Mouse (Mus musculus) spleen, postnatal 10 days (tissue): ENCODE results near the gene Gm8765.
"Not testable (repeated sequence)": the region's sequence is repeated elsewhere in the genome, so short reads cannot be mapped to it uniquely, and the experiment has no call there.

Source experiments
- DNase-seq, 2 experiments: peaks; one replicate each; pipeline ENCODE4 v3.0.0; 2021 to 2022; ENCODE audit warnings: low spot score in 2 of 2

The Gm8765 gene

GRCm38 (mm10) chr13:50698012-50698411 lies at the start of gene Gm8765:
Gene Gm8765, plus strand, starts transcription at chr13:50698312.
- not testable (repeated sequence) for DNase-seq

GRCm38 (mm10) chr13:50648771-50649170 lies 49.3 kb upstream of the Gm8765 start:
- not testable (repeated sequence) for DNase-seq

GRCm38 (mm10) chr13:50750282-50750681 lies 52.2 kb downstream of the Gm8765 start:
- DNase-seq: not testable (repeated sequence)

GRCm38 (mm10) chr13:50751732-50752131 lies 53.6 kb downstream of the Gm8765 start:
- DNase-seq: no peak

- DNase-seq: not testable (repeated sequence)
Measured at GRCm38 (mm10) chr13:50752961-50753360, 54.8 kb downstream of the Gm8765 start.
